ENCODE assay signal across 7 mouse cellular contexts in genomic region chr4:123904333-123905125, GRCm38 (mm10). TPM values are rescaled to one million over a fixed set of nuclear protein-coding genes. Genes with fewer than 3 reads are reported as not detected.
DNase-seq lines count a peak whose midpoint lies in the region; ATAC-seq and TF ChIP-seq lines count a peak whose summit lies in the region.

Gene Mycbp (plus strand): TSS chr4:123904832.

- 2% methylated on average over 49 of the region's 49 CpGs for WGBS in embryonic facial prominence, embryonic 10.5 days
- under 1% methylated on average over 48 of the region's 49 CpGs for WGBS in intestine, postnatal 0 days
- 1% methylated on average over 46 of the region's 49 CpGs for whole genome bisulfite sequencing in midbrain, embryonic 12.5 days
- WGBS in small intestine, adult 2 months: under 1% methylated on average over 46 of the region's 49 CpGs

- peak within 1 kb of the TSS; percentile 70 for H3K9ac ChIP-seq in intestine, postnatal 0 days (ENCODE audit: low read depth, low read length)
- peak within 1 kb of the TSS; percentile 86 for H3K9ac ChIP-seq in midbrain, embryonic 12.5 days (replicated peaks)

- intact Hi-C loops in left cerebral cortex, postnatal 4 days (cut with DNase I): no loop called here

- DNase-seq in adrenal gland, postnatal 10 days: peak; percentile 100
- peak; percentile 100 for DNase-seq in embryonic facial prominence, embryonic 10.5 days (ENCODE audit: low spot score)
- DNase-seq in gonadal fat pad, adult 2 months (ENCODE audit: low read depth): peak; percentile 54
- DNase-seq in left cerebral cortex, postnatal 4 days: peak; percentile 99

- H3K27ac ChIP-seq in embryonic facial prominence, embryonic 10.5 days (replicated peaks): peak within 1 kb of the TSS; percentile 87
- peak within 1 kb of the TSS; percentile 78 for H3K27ac ChIP-seq in intestine, postnatal 0 days (ENCODE audit: low read depth, low read length)
- peak within 1 kb of the TSS; percentile 73 for H3K27ac ChIP-seq in midbrain, embryonic 12.5 days (replicated peaks)
- H3K27ac ChIP-seq in small intestine, adult 2 months (ENCODE audit: insufficient read depth, low read depth, low read length): peak within 1 kb of the TSS; percentile 53

- no peak for TF ChIP-seq CTCF in intestine, postnatal 0 days (IDR thresholded peaks at IDR 0.05; ENCODE audit: low read depth)
- TF ChIP-seq CTCF in small intestine, adult 2 months (IDR thresholded peaks at IDR 0.05; ENCODE audit: extremely low read depth, insufficient read length, insufficient replicate concordance, low read depth, low read length): no peak

- peaks cover 23% of the 10 kb centered on the region for H3K4me1 ChIP-seq in embryonic facial prominence, embryonic 10.5 days
- 0 out of 2 replicates have a peak, but pooled peaks cover 6% of the 10 kb centered on the region for H3K4me1 ChIP-seq in intestine, postnatal 0 days (replicated peaks; ENCODE audit: control insufficient read depth, insufficient read depth, low read length)
- H3K4me1 ChIP-seq in midbrain, embryonic 12.5 days: peaks cover 14% of the 10 kb centered on the region
- H3K4me1 ChIP-seq in small intestine, adult 2 months (ENCODE audit: control insufficient read depth, insufficient read depth, insufficient read length, low read length): no peaks in the 10 kb centered on the region; the same call in 1 of the 2 replicates

- ATAC-seq in intestine, postnatal 0 days: peak; percentile 100
- ATAC-seq in midbrain, embryonic 12.5 days (ENCODE audit: low FRiP score, low read depth): peak; percentile 100

- H3K4me2 ChIP-seq in intestine, postnatal 0 days (replicated peaks; ENCODE audit: low read depth): peak within 1 kb of the TSS; percentile 78
- H3K4me2 ChIP-seq in midbrain, embryonic 12.5 days (replicated peaks): peak within 1 kb of the TSS; percentile 96

- TF ChIP-seq POLR2A in small intestine, adult 2 months (IDR thresholded peaks at IDR 0.05; ENCODE audit: low read depth, low read length): peak; percentile 62; the same call in 1 of the 2 replicates

- no peaks in the 10 kb centered on the region for H3K9me3 ChIP-seq in embryonic facial prominence, embryonic 10.5 days
- H3K9me3 ChIP-seq in intestine, postnatal 0 days (ENCODE audit: control insufficient read depth): no peaks in the 10 kb centered on the region
- H3K9me3 ChIP-seq in midbrain, embryonic 12.5 days: no peaks in the 10 kb centered on the region

- H3K27me3 ChIP-seq in embryonic facial prominence, embryonic 10.5 days (replicated peaks; ENCODE audit: low read depth, poor library complexity, severe bottlenecking): no peaks in the 10 kb centered on the region
- H3K27me3 ChIP-seq in intestine, postnatal 0 days (replicated peaks; ENCODE audit: control insufficient read depth, insufficient read depth, low read length): no peaks in the 10 kb centered on the region
- no peaks in the 10 kb centered on the region for H3K27me3 ChIP-seq in midbrain, embryonic 12.5 days
- H3K27me3 ChIP-seq in small intestine, adult 2 months (ENCODE audit: control insufficient read depth, insufficient read depth, low read length): no peaks in the 10 kb centered on the region

- H3K36me3 ChIP-seq in embryonic facial prominence, embryonic 10.5 days (replicated peaks): peaks cover 14% of the 10 kb centered on the region
- H3K36me3 ChIP-seq in intestine, postnatal 0 days (ENCODE audit: control insufficient read depth, insufficient read depth): peaks cover 7% of the 10 kb centered on the region; the same call in 1 of the 2 replicates
- no peaks in the 10 kb centered on the region; the same call in 1 of the 2 replicates for H3K36me3 ChIP-seq in midbrain, embryonic 12.5 days
- H3K36me3 ChIP-seq in small intestine, adult 2 months (ENCODE audit: control insufficient read depth, insufficient read depth, low read length): no peaks in the 10 kb centered on the region; the same call in 1 of the 2 replicates

- peak within 1 kb of the TSS; percentile 93 for H3K4me3 ChIP-seq in embryonic facial prominence, embryonic 10.5 days
- H3K4me3 ChIP-seq in intestine, postnatal 0 days (ENCODE audit: low read depth, low read length): peak within 1 kb of the TSS; percentile 65
- H3K4me3 ChIP-seq in midbrain, embryonic 12.5 days: peak within 1 kb of the TSS; percentile 83
- peak within 1 kb of the TSS; percentile 92 for H3K4me3 ChIP-seq in small intestine, adult 2 months (ENCODE audit: low read depth, low read length)

RNA-seq across cellular contexts. Expression of gene Mycbp, which starts in this region (rescaled TPM):
- 10 to 100 TPM; 46.0 to 50.3 TPM for total RNA-seq in adrenal gland, postnatal 10 days (2021)
- 72.3 and 72.6 TPM in 2 replicates for polyA plus RNA-seq in embryonic facial prominence, embryonic 10.5 days (2016; fragmentation: Nextera tagmentation; extraction: Ambion mirVana)
- polyA plus RNA-seq in gonadal fat pad, adult 2 months (2012; rRNA removed): 23.3 and 26.1 TPM in 2 replicates
- 81.1 and 82.5 TPM in 2 replicates for polyA plus RNA-seq in intestine, postnatal 0 days (2015; fragmentation: Nextera tagmentation; extraction: Ambion mirVana)
- 10 to 100 TPM; 16.8 to 17.6 TPM for total RNA-seq in left cerebral cortex, postnatal 4 days (2021)
- 49.9 and 51.5 TPM in 2 replicates for polyA plus RNA-seq in midbrain, embryonic 12.5 days (2016; fragmentation: Nextera tagmentation; extraction: Ambion mirVana)
- 4.2 and 8.0 TPM in 2 replicates for polyA plus RNA-seq in small intestine, adult 2 months (2012; rRNA removed)

Comparison
In these comparisons a context has a peak if more than half of its experiments do, and no peak if none do; other contexts are left out.
1. Peak in every context shown above with its lines: DNase-seq, ATAC-seq, H3K4me3 ChIP-seq and H3K27ac ChIP-seq.